Mouse (Mus musculus): ENCODE data around the gene Fndc4.

GRCm38 (mm10) chr5:31294964-31295605 lies 795 bp downstream of the Fndc4 start:
- TF ChIP-seq CTCF (conservative IDR thresholded peaks at IDR 0.05; ENCODE audit: low read length) (no peak), POU5F1 (IDR thresholded peaks at IDR 0.05; ENCODE audit: borderline replicate concordance, low read length) (no peak), NANOG (IDR thresholded peaks at IDR 0.05; ENCODE audit: borderline replicate concordance, low read length) (no peak)
